ENCODE assay signal across 23 mouse cellular contexts in genomic region chr11:112847146-112847545, GRCm38 (mm10).
"Had no signal": no experiment of that assay in that cellular context is flagged by ENCODE, and none has a peak within 500 bp of the region (broad histone marks: within the 10 kb centered on the region; RNA-seq: fewer than 3 reads in every experiment).

No protein-coding gene starts in this region.

- H3K4me1 ChIP-seq: liver, embryonic 15.5 days; lung, embryonic 15.5 days; megakaryocyte, embryonic 14.5 days; midbrain, embryonic 13.5 days; midbrain, embryonic 15.5 days; neural tube, embryonic 13.5 days; neural tube, embryonic 15.5 days; stomach, embryonic 15.5 days had no signal

- H3K9me3 ChIP-seq: liver, embryonic 15.5 days; lung, embryonic 15.5 days; midbrain, embryonic 13.5 days; midbrain, embryonic 15.5 days; neural tube, embryonic 13.5 days; neural tube, embryonic 15.5 days; stomach, embryonic 15.5 days had no signal

- H3K27ac ChIP-seq: liver, embryonic 15.5 days; lung, embryonic 15.5 days; macrophage; midbrain, embryonic 13.5 days; midbrain, embryonic 15.5 days; neural tube, embryonic 13.5 days; neural tube, embryonic 15.5 days; stomach, embryonic 15.5 days; stomach, postnatal 0 days had no signal

- H3K4me3 ChIP-seq: liver, embryonic 15.5 days; lung, embryonic 15.5 days; megakaryocyte, embryonic 14.5 days; midbrain, embryonic 13.5 days; midbrain, embryonic 15.5 days; neural tube, embryonic 13.5 days; neural tube, embryonic 15.5 days; stomach, embryonic 15.5 days had no signal

- H3K9ac ChIP-seq: liver, embryonic 15.5 days; liver, postnatal 0 days; lung, embryonic 15.5 days; midbrain, embryonic 13.5 days; midbrain, embryonic 15.5 days; neural tube, embryonic 13.5 days; neural tube, embryonic 15.5 days; stomach, embryonic 15.5 days had no signal

- H3K27me3 ChIP-seq: liver, embryonic 15.5 days; lung, embryonic 15.5 days; megakaryocyte, embryonic 14.5 days; midbrain, embryonic 13.5 days; midbrain, embryonic 15.5 days; neural tube, embryonic 13.5 days; neural tube, embryonic 15.5 days; stomach, embryonic 15.5 days had no signal

- DNase-seq: liver, postnatal 0 days; lung, adult 2 months; lung, postnatal 14 days; lung, postnatal 36 days; retina, postnatal 1 day; right cerebral cortex, adult 18-20 months; right cerebral cortex, postnatal 25 days; right cerebral cortex, postnatal 4 days; spleen, adult 18-20 months; thymus, adult 18-20 months; thymus, postnatal 14 days; thymus, postnatal 36 days had no signal

- H3K4me2 ChIP-seq: liver, embryonic 15.5 days; lung, embryonic 15.5 days; midbrain, embryonic 11.5 days; midbrain, embryonic 13.5 days; midbrain, embryonic 15.5 days; neural tube, embryonic 13.5 days; neural tube, embryonic 15.5 days; stomach, embryonic 15.5 days had no signal

- H3K36me3 ChIP-seq: liver, embryonic 15.5 days; lung, embryonic 15.5 days; midbrain, embryonic 13.5 days; midbrain, embryonic 15.5 days; neural tube, embryonic 13.5 days; neural tube, embryonic 15.5 days; stomach, embryonic 15.5 days had no signal
